In genomic region chr10:33905489-33905888, GRCm38 (mm10) we compare ENCODE assay signal across 8 mouse cellular contexts. TPM values are rescaled to one million over a fixed set of nuclear protein-coding genes. Genes with fewer than 3 reads are reported as not detected.
DNase-seq lines count a peak whose midpoint lies in the region; ATAC-seq and TF ChIP-seq lines count a peak whose summit lies in the region.

No protein-coding gene starts in this region.

- H3K36me3 ChIP-seq in E14TG2a.4 (ENCODE audit: insufficient read depth, low read length), result no peaks in the 10 kb centered on the region
- H3K36me3 ChIP-seq in hindbrain, embryonic 11.5 days (ENCODE audit: control insufficient read depth, insufficient read depth, low read length), result no peaks in the 10 kb centered on the region
- H3K36me3 ChIP-seq in liver, embryonic 13.5 days, result no peaks in the 10 kb centered on the region

- peak; percentile 4 for DNase-seq in embryo, embryonic 10 days (ENCODE audit: low spot score)
- no peak for DNase-seq in embryo, embryonic 11 days
- DNase-seq in hindbrain, embryonic 11.5 days (ENCODE audit: low spot score), result no peak
- DNase-seq in liver, embryonic 13.5 days, result no peak
- no peak for DNase-seq in thymus, postnatal 10 days (ENCODE audit: low spot score in 2 of 2)
- no peak for DNase-seq in cerebellum, postnatal 10 days
- DNase-seq in right cerebral cortex, postnatal 10 days (ENCODE audit: low spot score in 2 of 2), result no peak

- peak; percentile 36; the same call in 1 of the 2 replicates for ATAC-seq in hindbrain, embryonic 11.5 days (ENCODE audit: low FRiP score)
- ATAC-seq in liver, embryonic 13.5 days (ENCODE audit: low read depth), result no peak

- H3K4me3 ChIP-seq in E14TG2a.4 (replicated peaks; ENCODE audit: low read length), result peak overlapping the region; percentile 73
- H3K4me3 ChIP-seq in hindbrain, embryonic 11.5 days (ENCODE audit: low read depth, low read length), result peak overlapping the region; percentile 29; the same call in 1 of the 2 replicates
- peak overlapping the region; percentile 27 for H3K4me3 ChIP-seq in liver, embryonic 13.5 days (replicated peaks)

- no peak overlapping the region for H3K9ac ChIP-seq in hindbrain, embryonic 11.5 days (ENCODE audit: low read depth, low read length)
- H3K9ac ChIP-seq in liver, embryonic 13.5 days, result no peak overlapping the region

- H3K4me1 ChIP-seq in E14TG2a.4 (replicated peaks; ENCODE audit: low read depth, low read length), result peaks cover 25% of the 10 kb centered on the region
- no peaks in the 10 kb centered on the region for H3K4me1 ChIP-seq in hindbrain, embryonic 11.5 days (replicated peaks; ENCODE audit: control insufficient read depth, insufficient read depth, low read length)
- no peaks in the 10 kb centered on the region for H3K4me1 ChIP-seq in liver, embryonic 13.5 days (replicated peaks)

- no peak for TF ChIP-seq CTCF in E14TG2a.4 (conservative IDR thresholded peaks at IDR 0.05; ENCODE audit: low read length)

- no peak overlapping the region for H3K27ac ChIP-seq in hindbrain, embryonic 11.5 days (ENCODE audit: low read depth, low read length)
- H3K27ac ChIP-seq in liver, embryonic 13.5 days, result no peak overlapping the region

- H3K27me3 ChIP-seq in E14TG2a.4 (ENCODE audit: insufficient read depth, low read length), result no peaks in the 10 kb centered on the region
- H3K27me3 ChIP-seq in hindbrain, embryonic 11.5 days (ENCODE audit: control insufficient read depth, insufficient read depth, low read length), result no peaks in the 10 kb centered on the region
- H3K27me3 ChIP-seq in liver, embryonic 13.5 days, result no peaks in the 10 kb centered on the region

- peak overlapping the region; percentile 45 for H3K4me2 ChIP-seq in hindbrain, embryonic 11.5 days (replicated peaks; ENCODE audit: low read depth, low read length)
- H3K4me2 ChIP-seq in liver, embryonic 13.5 days, result peak overlapping the region; percentile 54

- 5% methylated on average over 6 of the region's 6 CpGs for WGBS in hindbrain, embryonic 11.5 days
- WGBS in liver, embryonic 13.5 days (ENCODE audit: insufficient replicate concordance), result 13% methylated on average over 6 of the region's 6 CpGs

- no peaks in the 10 kb centered on the region for H3K9me3 ChIP-seq in E14TG2a.4 (ENCODE audit: low read length)
- no peaks in the 10 kb centered on the region for H3K9me3 ChIP-seq in hindbrain, embryonic 11.5 days (ENCODE audit: control insufficient read depth, low read length)
- H3K9me3 ChIP-seq in liver, embryonic 13.5 days (replicated peaks), result no peaks in the 10 kb centered on the region

RNA-seq across cellular contexts. Expression of gene Rsph4a, which starts 0.6 kb away (rescaled TPM):
- 1.2 and 1.4 TPM in 2 replicates for polyA plus RNA-seq in hindbrain, embryonic 11.5 days (2014; fragmentation: Nextera tagmentation; extraction: Ambion mirVana)
- polyA plus RNA-seq in liver, embryonic 13.5 days (2015; fragmentation: Nextera tagmentation; extraction: Ambion mirVana), result not detected in 2 replicates

RNA-seq across cellular contexts. Expression of gene Zup1, which starts 45.6 kb away (rescaled TPM):
- 24.9 and 27.9 TPM in 2 replicates for polyA plus RNA-seq in hindbrain, embryonic 11.5 days (2014; fragmentation: Nextera tagmentation; extraction: Ambion mirVana)
- 7.8 and 9.3 TPM in 2 replicates for polyA plus RNA-seq in liver, embryonic 13.5 days (2015; fragmentation: Nextera tagmentation; extraction: Ambion mirVana)

RNA-seq across cellular contexts. Expression of gene Sult3a1, which starts 48.0 kb away (rescaled TPM):
- polyA plus RNA-seq in hindbrain, embryonic 11.5 days (2014; fragmentation: Nextera tagmentation; extraction: Ambion mirVana), result not detected in 2 replicates
- not detected in 2 replicates for polyA plus RNA-seq in liver, embryonic 13.5 days (2015; fragmentation: Nextera tagmentation; extraction: Ambion mirVana)
